Mouse (Mus musculus): ENCODE measurements around the gene Hip1. TPM values are rescaled to one million over a fixed set of nuclear protein-coding genes. Genes with fewer than 3 reads are reported as not detected.

The Hip1 gene
- polyA plus RNA-seq, 1 experiment from 2014 or later: 8.0 TPM

DNA sequence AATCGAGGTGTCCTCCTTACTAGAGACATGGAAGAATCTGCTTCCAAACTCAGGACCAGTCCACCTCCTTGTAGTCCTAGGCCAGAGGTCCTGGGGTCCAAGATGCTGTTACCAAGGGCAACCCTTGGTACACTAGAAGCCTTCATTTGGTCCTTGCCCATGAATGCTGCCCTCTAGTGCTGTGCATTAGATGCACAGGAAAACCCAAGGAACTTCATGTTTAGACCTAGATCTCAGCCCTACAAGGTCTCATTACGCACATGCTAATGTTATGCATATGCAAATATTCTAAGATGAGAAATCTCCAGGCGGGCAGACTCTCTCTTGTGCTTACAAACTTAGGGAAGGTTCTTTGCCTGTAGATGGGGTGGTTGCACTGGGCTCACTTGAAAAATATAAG is 15.6 kb downstream of the Hip1 start:
- ATAC-seq: no peak
- H3K4me2 ChIP-seq: no peak overlapping the region
- no peak overlapping the region for H3K27ac ChIP-seq
- H3K9ac ChIP-seq: no peak overlapping the region
- no peaks in the 10 kb centered on the region for H3K27me3 ChIP-seq (replicated peaks)
- 57% methylated on average over 3 of the region's 3 CpGs for WGBS (ENCODE audit: insufficient replicate concordance)
- H3K9me3 ChIP-seq (replicated peaks): no peaks in the 10 kb centered on the region
- H3K4me1 ChIP-seq: no peaks in the 10 kb centered on the region
- no peaks in the 10 kb centered on the region for H3K36me3 ChIP-seq
- H3K4me3 ChIP-seq: no peak overlapping the region

DNA sequence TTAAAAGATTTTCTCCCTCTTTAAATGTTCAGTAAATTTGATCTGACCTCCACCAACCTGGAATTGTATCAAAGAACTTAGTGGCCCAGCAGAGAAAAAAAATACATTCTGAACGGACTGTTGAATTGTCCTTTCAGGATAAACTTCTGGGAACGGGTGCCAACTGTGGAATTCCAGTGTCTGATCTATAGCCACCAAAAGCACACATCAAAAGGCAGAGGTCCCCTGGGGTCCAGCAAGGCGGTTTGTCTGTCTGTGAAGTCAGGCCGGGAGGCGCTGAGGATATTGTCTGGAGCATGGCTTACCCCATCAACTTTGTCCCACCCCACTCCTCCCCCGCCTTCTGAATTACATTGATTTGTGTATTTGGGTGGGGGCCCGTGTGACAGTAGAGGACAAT is 16.9 kb downstream of the Hip1 start:
- H3K4me2 ChIP-seq: no peak overlapping the region
- H3K4me3 ChIP-seq: no peak overlapping the region
- H3K27me3 ChIP-seq (replicated peaks): no peaks in the 10 kb centered on the region
- no peak overlapping the region for H3K27ac ChIP-seq
- 61% methylated on average over 7 of the region's 7 CpGs for WGBS (ENCODE audit: insufficient replicate concordance)
- no peaks in the 10 kb centered on the region for H3K36me3 ChIP-seq
- no peaks in the 10 kb centered on the region for H3K4me1 ChIP-seq
- ATAC-seq: no peak
- H3K9me3 ChIP-seq (replicated peaks): no peaks in the 10 kb centered on the region
- H3K9ac ChIP-seq: no peak overlapping the region

DNA sequence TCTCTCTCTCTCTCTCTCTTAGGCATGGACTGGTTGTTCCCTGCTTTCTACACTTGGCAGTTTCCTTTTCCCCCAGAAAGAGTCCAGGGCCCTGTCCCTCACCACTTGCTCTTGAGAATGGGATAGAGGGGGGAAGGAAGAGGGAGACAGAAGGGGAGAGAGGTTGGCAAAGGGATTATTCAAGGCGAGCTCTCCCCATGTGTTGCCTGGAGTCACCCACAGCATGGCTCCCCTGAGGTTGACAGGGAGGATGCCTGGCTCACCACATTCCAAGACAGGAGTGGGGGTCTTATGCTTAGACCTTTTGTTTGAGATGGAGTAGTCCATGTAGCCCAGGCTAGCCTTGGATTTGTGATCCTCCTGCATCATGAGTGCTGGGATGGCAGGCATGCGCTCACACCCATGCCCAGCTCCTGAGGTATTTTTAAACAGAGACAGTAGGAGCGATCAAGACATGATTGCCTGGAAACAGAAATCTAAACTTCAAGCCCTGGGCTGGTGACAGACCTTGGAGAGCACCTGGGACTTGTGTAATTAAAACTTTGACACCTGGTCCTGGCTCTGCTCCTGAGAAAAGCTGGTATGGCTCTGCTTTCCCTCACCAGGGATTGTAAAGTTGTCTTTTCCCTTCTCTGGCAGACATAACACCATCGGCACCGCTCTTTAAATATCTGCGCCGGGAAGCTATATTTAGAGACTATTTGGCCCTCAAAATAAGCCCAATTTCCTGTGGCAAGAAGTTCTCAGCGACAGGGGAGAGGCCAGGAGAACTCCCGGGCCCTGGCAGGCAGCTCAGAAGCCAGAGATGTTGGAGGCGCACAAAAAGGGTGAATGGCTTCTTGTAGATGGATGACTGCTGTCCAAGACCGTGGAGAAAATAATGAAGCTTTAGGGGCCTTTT is 20.0 kb downstream of the Hip1 start:
- H3K27me3 ChIP-seq (replicated peaks): no peaks in the 10 kb centered on the region
- H3K27ac ChIP-seq: no peak overlapping the region
- H3K36me3 ChIP-seq: no peaks in the 10 kb centered on the region
- ATAC-seq: no peak
- no peak overlapping the region for H3K9ac ChIP-seq
- no peaks in the 10 kb centered on the region for H3K9me3 ChIP-seq (replicated peaks)
- H3K4me3 ChIP-seq: no peak overlapping the region
- no peaks in the 10 kb centered on the region for H3K4me1 ChIP-seq
- H3K4me2 ChIP-seq: no peak overlapping the region
- 36% methylated on average over 11 of the region's 11 CpGs for WGBS (ENCODE audit: insufficient replicate concordance)

DNA sequence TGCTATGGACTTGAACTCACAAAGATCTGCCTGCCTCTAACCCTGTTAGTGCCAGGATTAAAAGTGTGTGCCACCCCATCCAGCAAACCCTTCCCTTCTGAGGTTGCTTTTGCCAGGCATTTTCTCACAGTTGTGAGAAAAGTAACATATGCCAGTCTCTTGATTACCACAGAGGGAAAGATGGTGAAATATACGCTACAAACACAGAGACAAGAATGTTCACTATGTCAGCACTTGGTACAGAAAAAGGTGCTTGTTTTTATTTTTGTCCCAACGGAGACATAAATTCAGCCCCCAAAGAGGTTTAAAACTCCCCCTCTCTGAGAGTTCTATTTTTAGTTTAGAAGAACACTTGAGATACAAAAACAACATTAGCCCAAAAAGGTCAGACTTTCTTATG is 20.8 kb downstream of the Hip1 start:
- Histone ChIP-seq H3K27ac (no peak overlapping the region), H3K9me3 (replicated peaks) (no peaks in the 10 kb centered on the region), H3K4me2 (no peak overlapping the region), H3K36me3 (no peaks in the 10 kb centered on the region), H3K4me1 (no peaks in the 10 kb centered on the region), H3K4me3 (no peak overlapping the region), H3K9ac (no peak overlapping the region), H3K27me3 (replicated peaks) (no peaks in the 10 kb centered on the region)
- WGBS (ENCODE audit: insufficient replicate concordance): 71% methylated on average over 2 of the region's 2 CpGs
- ATAC-seq: no peak

DNA sequence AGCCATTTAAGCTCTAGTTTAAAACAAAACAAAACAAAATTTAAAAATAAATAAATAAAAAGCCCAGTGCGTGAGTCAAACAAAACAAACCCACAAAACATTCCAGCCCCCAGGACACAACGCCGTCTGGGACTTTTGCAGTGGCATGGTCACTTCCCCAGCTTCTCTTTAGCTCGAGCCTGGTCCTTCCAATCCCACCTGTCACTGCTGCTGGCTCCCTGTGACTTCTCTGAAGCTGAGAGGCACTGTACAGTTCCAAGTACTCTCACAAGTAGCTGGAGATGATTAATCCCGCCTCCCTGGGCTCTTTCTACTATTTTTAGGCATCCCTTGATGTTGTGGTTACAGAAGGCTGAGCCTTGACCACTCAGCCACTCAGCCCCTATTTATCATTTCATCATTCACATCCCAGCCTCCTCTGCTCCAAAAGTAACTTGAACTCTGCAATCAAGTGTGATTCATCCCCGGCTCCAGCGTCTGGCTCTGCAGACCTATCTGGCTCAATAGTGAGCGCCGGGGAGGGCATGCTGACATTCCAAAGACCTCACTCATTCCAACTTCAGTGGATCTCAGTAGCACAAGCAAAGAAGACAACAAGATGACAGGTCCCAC is 22.7 kb downstream of the Hip1 start:
- Histone ChIP-seq H3K36me3 (no peaks in the 10 kb centered on the region), H3K27ac (no peak overlapping the region), H3K9ac (no peak overlapping the region), H3K4me3 (no peak overlapping the region), H3K4me2 (no peak overlapping the region), H3K27me3 (replicated peaks) (no peaks in the 10 kb centered on the region), H3K4me1 (no peaks in the 10 kb centered on the region), H3K9me3 (replicated peaks) (no peaks in the 10 kb centered on the region)
- no peak for ATAC-seq
- 64% methylated on average over 9 of the region's 9 CpGs for WGBS (ENCODE audit: insufficient replicate concordance)

DNA sequence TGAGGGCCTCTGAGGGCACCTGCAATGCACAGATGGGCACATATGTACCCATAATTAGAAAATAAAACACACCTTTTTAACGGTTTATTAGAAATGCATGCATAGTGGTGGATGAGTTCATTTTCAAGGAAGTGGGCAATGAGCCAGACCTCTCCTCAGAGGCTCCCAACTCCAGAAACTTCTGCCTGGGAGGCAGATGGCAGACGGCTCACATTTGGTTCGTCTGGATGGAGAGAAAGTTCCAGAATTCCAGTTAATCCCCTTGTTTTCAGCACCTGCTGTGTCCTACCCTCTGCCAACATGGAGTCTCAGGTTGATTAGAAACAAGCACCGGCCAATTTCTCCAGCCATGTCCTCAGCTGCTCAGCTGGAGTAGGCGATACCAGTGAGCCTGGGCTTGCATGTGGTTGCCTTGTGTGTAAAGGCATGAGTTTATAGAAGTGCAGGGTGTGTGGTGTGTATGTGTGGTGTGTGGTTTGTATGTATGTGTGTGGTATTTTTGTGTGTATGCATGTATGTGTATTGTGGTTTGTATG is 27.5 kb downstream of the Hip1 start:
- Histone ChIP-seq H3K9ac (no peak overlapping the region), H3K4me3 (no peak overlapping the region), H3K4me1 (no peaks in the 10 kb centered on the region), H3K9me3 (replicated peaks) (no peaks in the 10 kb centered on the region), H3K27ac (no peak overlapping the region), H3K4me2 (no peak overlapping the region), H3K36me3 (no peaks in the 10 kb centered on the region), H3K27me3 (replicated peaks) (no peaks in the 10 kb centered on the region)
- ATAC-seq: no peak
- WGBS (ENCODE audit: insufficient replicate concordance): 72% methylated on average over 5 of the region's 5 CpGs

DNA sequence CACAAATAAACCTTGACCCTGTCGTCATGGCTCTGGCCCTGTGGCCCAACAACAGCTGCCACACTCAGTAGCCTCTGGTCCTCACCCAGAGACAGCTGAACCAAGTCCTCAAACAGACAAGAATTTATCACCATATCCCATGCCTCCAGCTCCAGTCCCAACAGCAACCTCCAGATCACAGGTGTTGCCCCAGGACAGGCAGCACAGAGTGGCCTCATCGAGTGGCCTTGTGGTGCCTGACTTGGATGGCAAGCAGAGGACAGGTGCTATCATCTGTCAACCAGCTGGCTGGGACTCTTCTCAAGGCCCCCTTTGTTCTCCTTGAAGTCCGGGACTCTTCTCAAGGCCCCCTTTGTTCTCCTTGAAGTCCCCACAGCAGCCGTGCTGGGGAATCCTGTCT is 31.8 kb downstream of the Hip1 start:
- H3K4me2 ChIP-seq: no peak overlapping the region
- no peak for ATAC-seq
- no peak overlapping the region for H3K9ac ChIP-seq
- no peak overlapping the region for H3K4me3 ChIP-seq
- no peaks in the 10 kb centered on the region for H3K27me3 ChIP-seq (replicated peaks)
- no peak overlapping the region for H3K27ac ChIP-seq
- WGBS (ENCODE audit: insufficient replicate concordance): 63% methylated on average over 4 of the region's 4 CpGs
- H3K9me3 ChIP-seq (replicated peaks): no peaks in the 10 kb centered on the region
- H3K36me3 ChIP-seq: no peaks in the 10 kb centered on the region
- H3K4me1 ChIP-seq: no peaks in the 10 kb centered on the region

DNA sequence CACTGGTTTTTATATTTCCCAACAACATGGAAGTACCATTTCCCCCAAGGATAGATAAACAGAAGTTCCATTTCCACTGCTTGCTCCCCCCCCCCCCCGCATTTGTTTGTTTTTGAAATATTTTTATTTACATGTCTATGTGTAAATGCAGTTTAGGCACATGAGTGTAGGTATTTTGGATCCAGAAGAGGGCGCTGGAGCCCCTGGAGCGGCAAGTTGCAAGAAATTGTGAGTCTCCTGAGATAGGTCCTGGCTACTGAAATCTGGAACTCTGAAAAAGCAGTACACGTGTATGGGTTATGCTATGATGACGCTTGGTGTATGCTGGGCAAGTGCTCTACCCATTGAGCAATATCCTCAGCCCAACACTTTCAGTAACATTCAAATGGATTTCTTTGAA is 33.8 kb downstream of the Hip1 start:
- Histone ChIP-seq H3K4me2 (no peak overlapping the region), H3K27ac (no peak overlapping the region), H3K4me1 (no peaks in the 10 kb centered on the region), H3K27me3 (replicated peaks) (no peaks in the 10 kb centered on the region), H3K36me3 (no peaks in the 10 kb centered on the region), H3K9me3 (replicated peaks) (no peaks in the 10 kb centered on the region), H3K4me3 (no peak overlapping the region), H3K9ac (no peak overlapping the region)
- 36% methylated on average over 5 of the region's 5 CpGs for WGBS (ENCODE audit: insufficient replicate concordance)
- no peak for ATAC-seq

DNA sequence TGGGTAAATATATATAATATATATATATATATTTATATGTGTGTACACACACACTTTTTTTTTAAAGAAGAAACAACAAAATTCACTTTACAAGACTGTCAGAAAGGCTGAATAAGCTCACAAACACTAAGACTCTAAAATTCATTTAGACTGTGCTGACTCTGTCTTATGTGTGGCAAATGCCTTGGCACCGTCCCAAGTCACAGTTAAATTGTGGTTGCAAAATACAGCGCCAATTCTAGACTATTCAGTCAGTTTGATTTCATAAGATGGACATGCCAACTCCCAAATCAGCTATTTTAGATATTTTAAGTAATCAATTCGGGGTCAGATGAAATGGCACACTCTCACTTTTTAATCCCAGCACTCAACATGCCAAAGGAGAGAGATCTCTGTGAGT is 36.6 kb downstream of the Hip1 start:
- H3K4me3 ChIP-seq: no peak overlapping the region
- H3K36me3 ChIP-seq: no peaks in the 10 kb centered on the region
- WGBS (ENCODE audit: insufficient replicate concordance): 58% methylated on average over 3 of the region's 3 CpGs
- no peak overlapping the region for H3K9ac ChIP-seq
- ATAC-seq: no peak
- H3K27me3 ChIP-seq (replicated peaks): no peaks in the 10 kb centered on the region
- H3K9me3 ChIP-seq (replicated peaks): no peaks in the 10 kb centered on the region
- no peak overlapping the region for H3K4me2 ChIP-seq
- no peak overlapping the region for H3K27ac ChIP-seq
- no peaks in the 10 kb centered on the region for H3K4me1 ChIP-seq

DNA sequence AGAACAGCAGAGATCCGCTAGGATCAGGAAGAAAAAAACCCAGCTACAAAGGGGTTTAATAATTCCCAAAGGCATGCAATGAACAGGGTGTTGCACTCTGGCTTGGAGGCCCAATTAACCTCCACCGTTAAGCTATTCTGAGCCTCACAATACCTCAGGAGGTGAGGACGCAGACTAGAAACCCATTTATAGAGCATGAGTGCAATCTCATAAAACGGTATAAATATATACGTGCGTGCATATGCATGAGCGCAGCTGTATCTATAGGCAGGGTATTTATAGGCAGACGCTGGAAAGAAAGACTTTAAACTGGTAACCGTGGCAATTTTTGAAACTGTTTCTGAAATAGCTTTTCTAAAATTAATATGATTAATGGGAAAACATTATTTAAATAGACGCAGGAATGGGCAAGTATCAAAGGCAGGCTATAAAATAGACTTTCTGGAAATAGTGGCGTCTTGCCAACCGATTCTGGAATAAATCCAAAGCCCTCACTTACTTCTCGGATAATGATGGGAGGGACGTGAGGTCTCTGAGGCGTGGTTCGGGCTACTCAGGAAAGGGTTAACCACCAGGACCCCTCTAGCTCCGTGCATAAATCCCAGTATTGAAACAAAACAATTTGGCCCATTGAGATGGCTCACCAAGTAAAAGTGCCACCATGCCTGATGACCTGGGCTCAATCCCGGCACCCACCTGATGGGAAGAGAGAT is 37.2 kb downstream of the Hip1 start:
- Histone ChIP-seq H3K27me3 (replicated peaks) (no peaks in the 10 kb centered on the region), H3K4me1 (no peaks in the 10 kb centered on the region), H3K4me2 (no peak overlapping the region), H3K9ac (no peak overlapping the region), H3K36me3 (no peaks in the 10 kb centered on the region), H3K9me3 (replicated peaks) (no peaks in the 10 kb centered on the region), H3K27ac (no peak overlapping the region), H3K4me3 (no peak overlapping the region)
- WGBS (ENCODE audit: insufficient replicate concordance): 72% methylated on average over 18 of the region's 18 CpGs
- ATAC-seq: no peak

DNA sequence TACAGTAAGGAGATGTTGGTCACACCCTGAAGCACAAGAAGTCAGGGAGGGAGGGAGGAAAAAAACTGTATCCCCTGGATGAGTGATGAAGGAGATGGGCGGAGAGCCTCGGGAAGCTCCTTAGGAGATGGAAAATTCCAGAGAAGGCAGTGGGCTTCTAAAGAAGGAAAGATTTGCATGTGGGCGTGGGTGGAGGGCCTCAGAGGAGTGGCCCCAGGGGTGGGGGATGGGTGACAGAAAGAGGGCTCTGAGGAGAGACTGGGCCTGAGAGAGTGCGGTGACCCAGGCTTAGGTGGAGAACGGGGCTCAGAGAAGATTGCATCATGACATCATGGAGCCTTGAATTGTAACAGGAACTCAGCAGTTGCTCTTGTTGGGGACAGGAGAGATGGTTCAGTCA is 39.5 kb downstream of the Hip1 start:
- no peaks in the 10 kb centered on the region for H3K36me3 ChIP-seq
- no peak overlapping the region for H3K4me3 ChIP-seq
- H3K9ac ChIP-seq: no peak overlapping the region
- no peak for ATAC-seq
- no peaks in the 10 kb centered on the region for H3K9me3 ChIP-seq (replicated peaks)
- H3K27me3 ChIP-seq (replicated peaks): no peaks in the 10 kb centered on the region
- H3K4me2 ChIP-seq: no peak overlapping the region
- 60% methylated on average over 5 of the region's 5 CpGs for whole genome bisulfite sequencing (ENCODE audit: insufficient replicate concordance)
- no peak overlapping the region for H3K27ac ChIP-seq
- no peaks in the 10 kb centered on the region for H3K4me1 ChIP-seq

DNA sequence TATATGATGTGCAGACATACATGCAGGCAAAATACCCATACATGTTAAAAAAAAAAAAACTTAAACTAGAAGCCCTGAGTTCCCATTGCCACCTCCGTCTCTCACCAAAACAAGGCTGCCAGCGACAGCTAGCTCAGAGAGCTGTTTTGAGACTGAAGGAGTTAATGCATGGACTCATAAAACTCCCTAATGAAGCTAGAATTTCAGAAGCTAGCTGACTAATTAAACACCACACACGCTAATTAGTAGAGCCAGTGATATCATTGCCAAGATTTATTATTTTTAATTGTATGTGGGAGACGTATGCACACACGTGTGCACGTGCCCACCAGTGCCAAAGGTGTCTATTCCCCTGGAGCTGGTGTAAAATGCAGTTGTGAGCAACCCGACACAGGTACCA is 42.0 kb downstream of the Hip1 start:
- Histone ChIP-seq H3K27ac (no peak overlapping the region), H3K9me3 (replicated peaks) (no peaks in the 10 kb centered on the region), H3K4me2 (no peak overlapping the region), H3K27me3 (replicated peaks) (no peaks in the 10 kb centered on the region), H3K4me3 (no peak overlapping the region), H3K9ac (no peak overlapping the region), H3K4me1 (no peaks in the 10 kb centered on the region), H3K36me3 (no peaks in the 10 kb centered on the region)
- 77% methylated on average over 7 of the region's 7 CpGs for WGBS (ENCODE audit: insufficient replicate concordance)
- no peak for ATAC-seq

All from liver, embryonic 12.5 days (tissue).